Mouse (Mus musculus) stomach, embryonic 14.5 days (tissue): ENCODE results near the gene Lnx2. TPM values are rescaled to one million over a fixed set of nuclear protein-coding genes. Genes with fewer than 3 reads are reported as not detected.

Experiments used
- ATAC-seq: fragments of 200-750 bp; cut with Nextera tagmentation; 2 replicates; pipeline ENCODE4 v1.8.0; 2017; ENCODE audit warnings: low read depth, moderate TSS enrichment; ENCODE audit not compliant: insufficient number of reproducible peaks, insufficient read depth, low FRiP score
- H3K27ac ChIP-seq: fragments of 300-500 bp; sonication (generic); 2 replicates; pipeline ENCODE4 v1.5.1; 2014; ENCODE audit warnings: mild to moderate bottlenecking, low read length, moderate library complexity, mixed read lengths
- H3K27me3 ChIP-seq: fragments of 300-500 bp; sonication (generic); 2 replicates; pipeline ENCODE4 v1.6.1; 2014; ENCODE audit warnings: low read length, control low read depth, mixed read lengths; ENCODE audit not compliant: control insufficient read depth, insufficient read depth
- H3K36me3 ChIP-seq: fragments of 300-500 bp; sonication (generic); 2 replicates; pipeline ENCODE4 v1.6.1; 2014; ENCODE audit warnings: mild to moderate bottlenecking, control low read depth, low read length, moderate library complexity, mixed read lengths; ENCODE audit not compliant: control insufficient read depth, insufficient read depth
- H3K4me1 ChIP-seq: fragments of 300-500 bp; sonication (generic); 2 replicates; pipeline ENCODE4 v1.6.1; 2014; ENCODE audit warnings: low read length, control low read depth, mixed read lengths; ENCODE audit not compliant: control insufficient read depth, insufficient read depth
- H3K4me2 ChIP-seq: fragments of 300-500 bp; sonication (generic); replicated peaks from 2 replicates; pipeline ENCODE4 v1.6.1; 2014; ENCODE audit warnings: low read depth, low read length, control low read depth
- H3K4me3 ChIP-seq: fragments of 300-500 bp; sonication (generic); 2 replicates; pipeline ENCODE4 v1.5.1; 2014; ENCODE audit warnings: low read depth, low read length, control low read depth
- H3K9ac ChIP-seq: fragments of 300-500 bp; sonication (generic); replicated peaks from 2 replicates; pipeline ENCODE4 v1.6.1; 2014; ENCODE audit warnings: low read depth, mild to moderate bottlenecking, control low read depth, low read length, moderate library complexity, mixed read lengths
- H3K9me3 ChIP-seq: fragments of 300-500 bp; sonication (generic); 2 replicates; pipeline ENCODE4 v1.6.1; 2016; ENCODE audit warnings: low read depth, low read length, control low read depth; ENCODE audit not compliant: control insufficient read depth
- WGBS: fragments of 180-500 bp; shearing (Covaris S2); extraction: QIAGEN DNeasy Blood & Tissue Kit; methylation state at CpG from one replicate; pipeline ENCODE4 v1.1.7; 2014; 5-methylcytosine and 5-hydroxymethylcytosine counted together
- polyA plus RNA-seq: library from polyadenylated mRNA; unstranded; fragments of >200 nt; fragmentation: Nextera tagmentation; extraction: Ambion mirVana; gene quantifications from 2 replicates; pipeline ENCODE4 v1.2.1, GENCODE M21; 2014

The Lnx2 gene
- 20.7 and 25.5 TPM in 2 replicates for polyA plus RNA-seq

DNA sequence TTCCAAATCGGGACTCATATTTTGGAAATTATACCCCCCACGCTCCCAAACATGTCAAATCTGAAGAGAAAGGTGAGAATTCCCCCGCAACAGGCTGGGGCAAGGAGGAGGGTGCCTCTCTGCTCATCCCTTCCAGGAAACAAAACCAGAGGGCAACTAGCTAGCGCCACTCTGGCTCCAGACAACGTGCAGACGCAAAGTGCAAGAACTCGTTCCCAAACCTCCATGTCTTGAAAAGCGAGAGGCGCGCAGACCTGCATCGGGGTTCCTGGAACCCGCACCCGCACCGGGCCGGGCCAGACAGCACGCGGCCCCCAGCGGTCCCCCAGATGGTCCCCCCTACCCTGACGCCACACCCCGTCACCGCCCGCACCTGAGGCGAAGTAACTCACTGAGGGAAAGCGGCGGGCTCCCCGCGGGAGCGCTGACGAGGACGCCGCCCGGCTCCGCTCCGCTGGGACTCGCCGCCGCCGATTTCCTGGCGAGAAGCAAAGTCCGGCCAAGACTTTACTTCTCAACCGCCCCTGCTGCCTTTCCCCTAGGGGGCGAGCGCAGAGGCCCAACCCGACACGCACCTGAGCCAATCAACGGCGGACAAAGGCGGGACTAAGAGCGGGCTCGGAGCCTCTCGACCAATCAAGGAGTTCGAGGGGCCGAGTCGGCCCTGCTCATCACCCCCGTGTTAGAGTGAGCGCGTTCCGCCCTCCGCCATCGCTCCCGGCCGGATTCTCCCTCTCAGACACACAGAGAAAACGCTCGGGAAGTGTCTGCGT is at the start of gene Lnx2:
Gene Lnx2 (minus strand): TSS at position 561 of the 773 bp plus-strand sequence.
- ATAC-seq, result peak; percentile 98
- peaks cover 33% of the 10 kb centered on the region for H3K4me1 ChIP-seq
- peak within 1 kb of the TSS; percentile 69 for H3K9ac ChIP-seq
- no peaks in the 10 kb centered on the region for H3K36me3 ChIP-seq
- peak within 1 kb of the TSS; percentile 52 for H3K4me3 ChIP-seq
- no peaks in the 10 kb centered on the region for H3K27me3 ChIP-seq
- peak within 1 kb of the TSS; percentile 96 for H3K4me2 ChIP-seq
- no peaks in the 10 kb centered on the region for H3K9me3 ChIP-seq
- peak within 1 kb of the TSS; percentile 96 for H3K27ac ChIP-seq
- under 1% methylated on average over 65 of the region's 65 CpGs for WGBS

DNA sequence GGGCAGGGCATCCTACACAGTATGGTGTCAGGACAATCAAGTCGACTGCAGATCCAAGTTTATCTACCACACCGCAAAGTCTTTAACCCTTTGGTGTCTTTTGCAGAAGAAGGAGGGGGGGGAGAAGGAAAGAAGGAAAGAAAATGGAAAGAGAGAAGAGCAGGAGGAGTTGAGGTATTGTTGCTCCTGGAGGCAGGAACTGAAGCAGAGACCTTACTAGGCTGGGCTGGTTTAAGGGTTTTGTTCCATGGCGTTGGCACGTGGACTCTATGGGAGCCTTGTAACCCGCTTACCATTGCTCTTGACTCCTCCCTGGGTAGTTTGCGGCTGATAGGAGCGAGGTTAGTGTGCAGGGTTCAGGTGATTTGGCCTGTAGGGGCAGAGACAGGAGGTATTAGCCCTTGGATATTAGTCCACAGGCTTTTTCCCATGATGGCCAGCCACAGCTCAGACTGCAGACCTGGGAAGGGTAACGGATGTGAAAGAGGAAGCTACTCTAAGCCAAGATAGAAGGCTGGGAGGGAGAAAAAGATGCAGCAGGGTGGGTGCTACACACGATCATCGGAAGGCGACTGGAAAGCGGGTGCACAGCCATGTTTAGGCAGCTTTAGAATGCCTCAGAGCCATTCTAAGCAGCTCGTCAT is 49.3 kb upstream of the Lnx2 start:
- no peaks in the 10 kb centered on the region for H3K4me1 ChIP-seq
- H3K36me3 ChIP-seq, result no peaks in the 10 kb centered on the region
- H3K27me3 ChIP-seq, result no peaks in the 10 kb centered on the region
- no peak for ATAC-seq
- no peak overlapping the region for H3K4me3 ChIP-seq
- H3K9me3 ChIP-seq, result peaks cover 6% of the 10 kb centered on the region; the same call in 1 of the 2 replicates
- no peak overlapping the region for H3K9ac ChIP-seq
- H3K27ac ChIP-seq, result no peak overlapping the region
- WGBS, result 86% methylated on average over 13 of the region's 13 CpGs
- H3K4me2 ChIP-seq, result no peak overlapping the region

DNA sequence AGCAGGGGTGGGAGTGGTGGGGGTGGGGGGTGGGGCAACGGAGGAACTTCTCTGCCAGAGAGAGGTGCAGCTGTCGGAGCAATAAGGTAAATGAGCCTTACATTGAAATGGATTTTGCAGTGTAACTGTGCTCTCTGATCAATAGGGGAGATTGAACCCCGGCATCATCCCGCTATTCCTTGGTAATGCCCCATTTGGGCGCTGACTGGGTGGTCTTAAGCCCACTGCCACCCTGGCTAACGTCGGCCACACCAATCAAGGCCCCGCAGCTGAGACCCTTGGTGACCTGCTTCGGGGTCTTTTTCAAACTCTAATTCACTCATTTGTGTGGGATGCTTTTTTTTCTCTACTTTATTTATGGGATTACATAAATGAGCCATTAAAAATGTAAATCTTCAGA is 48.4 kb upstream of the Lnx2 start:
- Histone ChIP-seq H3K4me2 (no peak overlapping the region), H3K27ac (no peak overlapping the region), H3K4me3 (no peak overlapping the region)

DNA sequence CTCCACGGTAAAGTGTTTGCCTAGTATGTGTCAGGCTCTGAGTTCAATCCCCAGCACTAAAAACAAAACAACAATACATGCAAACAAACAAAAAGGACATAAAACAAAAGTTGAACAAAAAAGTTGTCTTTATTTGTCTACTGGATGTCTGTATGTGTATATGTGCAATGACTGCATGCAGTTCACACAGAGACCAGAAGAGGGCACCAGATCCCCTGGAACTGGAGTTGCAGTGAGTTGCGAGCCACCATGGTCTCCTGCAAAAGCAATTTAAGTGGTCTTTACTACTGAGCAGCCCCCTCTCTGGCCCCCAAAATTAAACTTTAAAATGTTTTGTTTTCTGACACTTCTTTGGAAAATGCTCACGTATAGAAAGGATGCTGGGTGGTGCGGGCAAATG is 44.8 kb upstream of the Lnx2 start:
- H3K9me3 ChIP-seq, result peaks cover 6% of the 10 kb centered on the region; the same call in 1 of the 2 replicates
- 88% methylated on average over 4 of the region's 4 CpGs for WGBS
- ATAC-seq, result no peak

More for the DNA sequence above, 48.4 kb upstream of the Lnx2 start:
- Histone ChIP-seq H3K9me3 (peaks cover 6% of the 10 kb centered on the region; the same call in 1 of the 2 replicates), H3K27me3 (no peaks in the 10 kb centered on the region), H3K4me1 (no peaks in the 10 kb centered on the region), H3K36me3 (no peaks in the 10 kb centered on the region), H3K9ac (no peak overlapping the region)
- WGBS, result 58% methylated on average over 9 of the region's 9 CpGs
- no peak for ATAC-seq

DNA sequence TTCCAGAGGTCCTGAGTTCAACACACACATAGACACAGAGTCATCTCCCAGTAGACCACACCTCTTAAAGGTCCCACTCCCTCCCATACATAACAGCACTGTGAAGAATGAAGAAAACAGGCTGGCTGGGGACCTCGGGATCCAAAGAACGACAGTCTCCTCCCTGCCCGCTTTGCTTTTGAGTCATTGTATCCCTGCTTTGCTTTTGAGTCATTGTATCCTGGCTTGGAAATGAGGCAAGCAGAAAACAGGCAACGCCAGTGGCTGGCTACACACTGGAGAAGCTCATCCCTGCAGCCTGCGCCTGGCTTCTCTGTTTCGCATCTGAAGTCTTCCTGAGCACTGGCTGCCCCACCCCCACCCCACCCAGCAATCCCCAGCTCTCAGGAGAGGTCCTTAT is 40.6 kb upstream of the Lnx2 start:
- 31% methylated on average over 6 of the region's 6 CpGs for WGBS
- Histone ChIP-seq H3K9ac (no peak overlapping the region), H3K27me3 (no peaks in the 10 kb centered on the region), H3K4me1 (no peaks in the 10 kb centered on the region), H3K36me3 (no peaks in the 10 kb centered on the region; the same call in 1 of the 2 replicates), H3K4me3 (no peak overlapping the region), H3K4me2 (no peak overlapping the region), H3K9me3 (peaks cover 9% of the 10 kb centered on the region), H3K27ac (no peak overlapping the region)
- no peak for ATAC-seq

More for the DNA sequence above, 44.8 kb upstream of the Lnx2 start:
- Histone ChIP-seq H3K27ac (no peak overlapping the region), H3K4me1 (no peaks in the 10 kb centered on the region), H3K9ac (no peak overlapping the region), H3K36me3 (no peaks in the 10 kb centered on the region), H3K4me3 (no peak overlapping the region), H3K4me2 (no peak overlapping the region), H3K27me3 (no peaks in the 10 kb centered on the region)

DNA sequence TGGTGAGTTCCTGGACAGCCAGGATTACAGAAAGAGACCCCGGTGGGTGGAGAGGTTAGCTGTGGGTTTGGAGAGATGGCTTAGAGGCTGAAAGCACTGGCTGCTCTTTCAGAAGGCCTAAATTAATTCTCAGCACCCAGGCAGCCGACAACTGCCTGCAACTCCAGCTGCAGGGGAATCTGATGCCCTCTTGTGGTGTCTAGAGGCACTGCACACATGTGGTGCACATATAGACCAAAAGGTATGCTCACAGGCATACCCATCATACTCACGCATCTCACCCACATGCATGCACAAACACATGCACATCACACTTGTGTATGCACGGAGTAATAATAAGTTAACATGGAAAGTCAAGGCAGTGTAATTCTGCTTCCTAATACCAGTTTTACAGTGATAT is 39.2 kb upstream of the Lnx2 start:
- Histone ChIP-seq H3K9me3 (peaks cover 3% of the 10 kb centered on the region; the same call in 1 of the 2 replicates), H3K36me3 (peaks cover 7% of the 10 kb centered on the region; the same call in 1 of the 2 replicates)

DNA sequence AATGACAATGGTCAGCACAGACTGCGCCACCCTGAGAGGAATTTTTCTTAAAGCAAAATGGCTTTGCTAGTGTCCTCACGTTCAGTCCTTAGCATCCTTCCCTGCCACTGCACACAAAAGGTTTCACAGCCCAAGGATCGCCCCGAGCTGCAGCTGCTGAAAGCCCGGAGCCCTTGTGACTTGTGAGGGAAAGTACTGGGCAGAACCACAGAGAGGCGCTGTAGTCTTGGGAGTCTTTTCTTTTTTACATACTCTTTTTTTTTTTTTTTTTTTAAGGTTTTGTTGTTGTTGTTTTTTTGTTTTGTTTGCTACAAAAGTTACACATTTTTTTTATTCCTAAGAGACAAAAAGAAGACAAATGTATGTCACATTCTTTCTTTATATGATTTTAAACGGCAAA is 38.4 kb upstream of the Lnx2 start:
- H3K9me3 ChIP-seq, result peaks cover 3% of the 10 kb centered on the region; the same call in 1 of the 2 replicates
- no peak overlapping the region for H3K27ac ChIP-seq
- no peak overlapping the region for H3K4me3 ChIP-seq
- no peak overlapping the region for H3K9ac ChIP-seq
- no peaks in the 10 kb centered on the region for H3K4me1 ChIP-seq
- H3K27me3 ChIP-seq, result no peaks in the 10 kb centered on the region
- 84% methylated on average over 7 of the region's 7 CpGs for whole genome bisulfite sequencing
- no peak overlapping the region for H3K4me2 ChIP-seq
- ATAC-seq, result no peak
- peaks cover 7% of the 10 kb centered on the region; the same call in 1 of the 2 replicates for H3K36me3 ChIP-seq

More for the DNA sequence above, 39.2 kb upstream of the Lnx2 start:
- Histone ChIP-seq H3K4me3 (no peak overlapping the region), H3K27ac (no peak overlapping the region), H3K9ac (no peak overlapping the region), H3K27me3 (no peaks in the 10 kb centered on the region), H3K4me1 (no peaks in the 10 kb centered on the region), H3K4me2 (no peak overlapping the region)
- ATAC-seq, result no peak
- WGBS, result 95% methylated on average over 4 of the region's 4 CpGs

DNA sequence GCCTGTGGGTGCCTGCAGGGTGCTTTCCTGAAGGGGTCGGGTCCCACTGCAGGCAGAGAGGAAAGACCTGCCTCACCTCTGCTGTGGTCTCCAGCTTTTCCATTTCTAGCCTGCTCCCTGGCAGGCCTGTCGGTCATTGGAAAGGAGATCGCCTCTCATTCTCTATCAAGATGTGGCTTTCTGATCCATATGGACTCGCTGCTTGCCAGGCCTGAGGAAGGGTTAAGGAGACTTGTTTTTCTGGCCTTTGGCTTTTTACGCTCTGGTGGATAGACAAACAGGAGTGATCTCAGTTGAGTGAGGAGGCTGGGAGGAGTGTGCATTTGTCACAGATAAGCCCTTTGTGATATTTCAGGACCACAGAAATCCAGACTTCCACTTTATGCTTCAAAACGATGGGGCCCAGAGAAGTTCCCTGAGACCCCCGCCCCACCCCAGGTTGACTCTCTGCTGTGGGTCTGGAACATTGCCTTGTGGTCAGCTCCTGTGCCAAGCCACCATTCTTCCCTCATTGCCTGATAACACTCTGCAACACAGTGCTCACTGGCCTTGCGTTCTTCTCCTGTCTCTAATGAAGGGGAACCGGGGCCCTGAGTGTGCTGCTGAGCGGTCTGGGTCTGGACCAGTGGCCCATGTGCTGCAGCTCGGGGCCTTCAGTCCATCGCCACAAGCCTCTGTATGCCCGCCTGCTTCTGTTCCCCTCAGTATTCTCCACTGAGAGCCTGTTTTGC is 32.6 kb upstream of the Lnx2 start:
- Histone ChIP-seq H3K4me3 (no peak overlapping the region), H3K27me3 (no peaks in the 10 kb centered on the region), H3K4me1 (no peaks in the 10 kb centered on the region), H3K36me3 (peaks cover 24% of the 10 kb centered on the region), H3K27ac (no peak overlapping the region), H3K9me3 (no peaks in the 10 kb centered on the region), H3K9ac (no peak overlapping the region), H3K4me2 (no peak overlapping the region)
- WGBS, result 87% methylated on average over 13 of the region's 13 CpGs
- ATAC-seq, result no peak
